ENCODE assay signal across 8 mouse cellular contexts in the genomic region with DNA sequence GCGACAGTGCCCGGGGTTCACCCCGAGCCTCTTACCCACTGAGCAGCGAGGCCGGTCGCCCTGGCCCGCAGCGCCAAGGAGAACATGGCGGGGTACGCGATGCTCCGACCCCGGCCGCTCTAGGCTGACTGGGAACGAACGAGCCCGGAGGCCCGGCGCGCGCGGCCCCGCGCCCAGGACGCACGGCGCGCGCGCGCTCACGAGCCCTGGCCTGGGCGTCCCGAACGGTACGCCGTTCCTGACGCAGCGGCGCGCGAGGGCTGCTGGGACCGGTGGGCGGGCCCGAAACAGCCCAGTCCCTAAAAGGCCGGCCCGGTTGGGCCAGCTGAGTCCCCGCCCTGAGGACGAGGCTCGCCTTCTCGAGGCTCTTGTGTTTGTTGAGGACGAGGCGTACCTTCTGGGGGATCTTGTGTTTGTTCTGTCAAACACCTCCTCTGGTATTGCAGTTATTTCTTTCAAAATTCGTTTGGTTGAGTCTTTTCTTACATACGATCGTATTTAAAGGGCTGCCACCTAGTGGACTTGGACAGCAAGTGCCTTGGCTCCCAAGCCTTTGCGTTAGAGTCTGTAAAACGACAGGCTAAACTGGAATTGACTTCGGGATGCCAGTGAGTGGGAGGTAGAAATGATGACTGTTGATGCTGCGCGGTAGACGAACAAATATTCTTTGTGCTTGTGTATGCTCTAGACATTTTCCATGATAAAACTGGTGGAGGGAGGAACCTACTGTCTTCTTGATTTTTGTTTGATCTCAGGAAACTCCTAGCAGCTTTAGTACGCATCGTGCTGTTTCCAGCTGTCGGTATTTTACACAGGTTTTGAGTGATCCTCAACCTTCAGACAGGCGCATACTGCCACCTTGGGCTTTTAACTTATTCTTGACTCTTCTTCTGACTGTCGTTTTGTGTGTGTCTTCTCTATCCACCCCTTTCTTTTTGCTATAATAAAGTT. TPM values are rescaled to one million over a fixed set of nuclear protein-coding genes. Genes with fewer than 3 reads are reported as not detected.
A peak's percentile ranks its signal among the peaks of the same experiment; 100 is the strongest.
DNase-seq lines count a peak whose midpoint lies in the region; ATAC-seq and TF ChIP-seq lines count a peak whose summit lies in the region.

TSS of gene Ndufv2 (minus strand) at position 180 of the 951 bp plus-strand sequence.

- TF ChIP-seq CTCF in ES-Bruce4 (IDR thresholded peaks at IDR 0.05; ENCODE audit: low read depth, low read length): peak; percentile 50
- peak; percentile 84 for TF ChIP-seq CTCF in liver, postnatal 0 days (IDR thresholded peaks at IDR 0.05; ENCODE audit: low read depth)

- H3K9me3 ChIP-seq in ES-Bruce4 (replicated peaks; ENCODE audit: control insufficient read depth, insufficient read depth, low read length, poor library complexity, severe bottlenecking): no peaks in the 10 kb centered on the region
- H3K9me3 ChIP-seq in forebrain, embryonic 13.5 days (replicated peaks): no peaks in the 10 kb centered on the region
- no peaks in the 10 kb centered on the region for H3K9me3 ChIP-seq in liver, postnatal 0 days (ENCODE audit: low read length)
- no peaks in the 10 kb centered on the region for H3K9me3 ChIP-seq in neural tube, embryonic 14.5 days (ENCODE audit: control insufficient read depth, low read length)

- peak within 1 kb of the TSS; percentile 88 for H3K9ac ChIP-seq in ES-Bruce4 (ENCODE audit: low read depth, poor library complexity, severe bottlenecking)
- H3K9ac ChIP-seq in forebrain, embryonic 13.5 days: peak within 1 kb of the TSS; percentile 95
- peak within 1 kb of the TSS; percentile 99 for H3K9ac ChIP-seq in liver, postnatal 0 days (replicated peaks)
- H3K9ac ChIP-seq in neural tube, embryonic 14.5 days (replicated peaks; ENCODE audit: low read depth, low read length): peak within 1 kb of the TSS; percentile 80

- H3K4me1 ChIP-seq in ES-Bruce4 (ENCODE audit: control insufficient read depth, insufficient read depth, low read length): no peaks in the 10 kb centered on the region
- peaks cover 15% of the 10 kb centered on the region for H3K4me1 ChIP-seq in forebrain, embryonic 13.5 days
- H3K4me1 ChIP-seq in liver, postnatal 0 days (ENCODE audit: insufficient read depth): peaks cover 15% of the 10 kb centered on the region
- peaks cover 14% of the 10 kb centered on the region for H3K4me1 ChIP-seq in neural tube, embryonic 14.5 days (ENCODE audit: control insufficient read depth, insufficient read depth, low read length)

- H3K27me3 ChIP-seq in ES-Bruce4 (ENCODE audit: control insufficient read depth, insufficient read depth, low read length, poor library complexity, severe bottlenecking): no peaks in the 10 kb centered on the region
- no peaks in the 10 kb centered on the region for H3K27me3 ChIP-seq in forebrain, embryonic 13.5 days
- no peaks in the 10 kb centered on the region for H3K27me3 ChIP-seq in liver, postnatal 0 days (ENCODE audit: insufficient read depth, low read length)
- no peaks in the 10 kb centered on the region for H3K27me3 ChIP-seq in neural tube, embryonic 14.5 days (ENCODE audit: control insufficient read depth, insufficient read depth, low read length)

- peak within 1 kb of the TSS; percentile 92 for H3K4me3 ChIP-seq in ES-Bruce4 (ENCODE audit: low read depth, low read length)
- H3K4me3 ChIP-seq in forebrain, embryonic 13.5 days: peak within 1 kb of the TSS; percentile 88
- peak within 1 kb of the TSS; percentile 99 for H3K4me3 ChIP-seq in liver, postnatal 0 days (ENCODE audit: low read depth, low read length)
- peak within 1 kb of the TSS; percentile 69 for H3K4me3 ChIP-seq in neural tube, embryonic 14.5 days (ENCODE audit: low read depth, low read length)

- H3K36me3 ChIP-seq in ES-Bruce4 (ENCODE audit: control insufficient read depth, insufficient read depth, low read length, poor library complexity, severe bottlenecking): 0 out of 2 replicates have a peak, but pooled peaks cover 3% of the 10 kb centered on the region
- H3K36me3 ChIP-seq in forebrain, embryonic 13.5 days (ENCODE audit: poor library complexity, severe bottlenecking): no peaks in the 10 kb centered on the region
- H3K36me3 ChIP-seq in liver, postnatal 0 days (replicated peaks; ENCODE audit: insufficient read depth, low read length): no peaks in the 10 kb centered on the region
- H3K36me3 ChIP-seq in neural tube, embryonic 14.5 days (ENCODE audit: control insufficient read depth, insufficient read depth, low read length): no peaks in the 10 kb centered on the region

- no peak for TF ChIP-seq POLR2A in ES-Bruce4 (IDR thresholded peaks at IDR 0.05; ENCODE audit: insufficient read depth, low read length)

- peak within 1 kb of the TSS; percentile 96 for H3K4me2 ChIP-seq in forebrain, embryonic 13.5 days
- peak within 1 kb of the TSS; percentile 86 for H3K4me2 ChIP-seq in liver, postnatal 0 days (ENCODE audit: low read depth, low read length)
- H3K4me2 ChIP-seq in neural tube, embryonic 14.5 days (ENCODE audit: low read depth, low read length): peak within 1 kb of the TSS; percentile 97

- no peak for TF ChIP-seq EP300 in ES-Bruce4 (IDR thresholded peaks at IDR 0.05; ENCODE audit: insufficient read depth, low read depth, low read length)
- TF ChIP-seq EP300 in liver, postnatal 0 days (IDR thresholded peaks at IDR 0.05; ENCODE audit: low read depth): no peak; the same call in 1 of the 2 replicates

- H3K27ac ChIP-seq in ES-Bruce4 (ENCODE audit: insufficient read depth, low read length): peak within 1 kb of the TSS; percentile 76
- peak within 1 kb of the TSS; percentile 93 for H3K27ac ChIP-seq in forebrain, embryonic 13.5 days
- H3K27ac ChIP-seq in liver, postnatal 0 days (ENCODE audit: low read depth): peak within 1 kb of the TSS; percentile 96
- H3K27ac ChIP-seq in neural tube, embryonic 14.5 days (ENCODE audit: low read depth, low read length): peak within 1 kb of the TSS; percentile 91

- intact Hi-C loops in heart, postnatal 10 days (cut with DNase I): loop anchor here (1.0 to 10.0 kb wide), 2 partner anchors 24 to 397 kb away; partner anchors contain the start of gene Ankrd12

- DNase-seq in c-Kit-positive CD71-positive TER-119-positive erythroid progenitor cells, embryonic 14.5 days (ENCODE audit: low spot score): peak; percentile 96
- peak; percentile 93 to 95 for DNase-seq in heart, postnatal 10 days
- peak; percentile 91 for DNase-seq in large intestine, adult 2 months (ENCODE audit: low read depth, low spot score)
- DNase-seq in liver, postnatal 0 days: peak; percentile 97
- peak; percentile 82 to 85 for DNase-seq in thymus, adult 18-20 months

- ATAC-seq in forebrain, embryonic 13.5 days: peak; percentile 100
- peak; percentile 99 for ATAC-seq in liver, postnatal 0 days
- ATAC-seq in neural tube, embryonic 14.5 days (ENCODE audit: low read depth): peak; percentile 99

- 2% methylated on average over 63 of the region's 67 CpGs for WGBS in forebrain, embryonic 13.5 days
- under 1% methylated on average over 67 of the region's 67 CpGs for whole genome bisulfite sequencing in large intestine, adult 2 months
- WGBS in liver, postnatal 0 days (ENCODE audit: insufficient replicate concordance): 3% methylated on average over 67 of the region's 67 CpGs
- WGBS in neural tube, embryonic 14.5 days: 1% methylated on average over 67 of the region's 67 CpGs

RNA-seq across cellular contexts. Expression of gene Ndufv2, which starts in this region (rescaled TPM):
- 211 and 233 TPM in 2 replicates for polyA plus RNA-seq in ES-Bruce4 (2011; ENCODE audit: insufficient read depth, insufficient read length, low read depth, missing spikeins)
- 354 and 358 TPM in 2 replicates for polyA plus RNA-seq in forebrain, embryonic 13.5 days (2015; fragmentation: Nextera tagmentation; extraction: Ambion mirVana)
- total RNA-seq in heart, postnatal 10 days (2021): 1,000 to 10,000 TPM in 1 of 2 experiments, 100 to 1,000 TPM in 1; 990 to 1,025 TPM
- 59.2 and 62.6 TPM in 2 replicates for polyA plus RNA-seq in large intestine, adult 2 months (2012; rRNA removed)
- 286 and 297 TPM in 2 replicates for polyA plus RNA-seq in liver, postnatal 0 days (2015; fragmentation: Nextera tagmentation; extraction: Ambion mirVana)
- 428 and 454 TPM in 2 replicates for polyA plus RNA-seq in neural tube, embryonic 14.5 days (2014; fragmentation: Nextera tagmentation; extraction: Ambion mirVana)

Comparison
In these comparisons a context has a peak if more than half of its experiments do, and no peak if none do; other contexts are left out.
1. Peak in every context shown above with its lines: DNase-seq, ATAC-seq, H3K4me3 ChIP-seq and H3K27ac ChIP-seq.